Mouse (Mus musculus): Measurements from ENCODE around the gene Gnb4.

- no peak for TF ChIP-seq EP300 (IDR thresholded peaks at IDR 0.05; ENCODE audit: low read length)
- TF ChIP-seq POLR2A (IDR thresholded peaks at IDR 0.05; ENCODE audit: low read depth, low read length), result no peak
- no peak for TF ChIP-seq POLR2AphosphoS2 (IDR thresholded peaks at IDR 0.05; ENCODE audit: low read depth, low read length)
- TF ChIP-seq PAX5 (IDR thresholded peaks at IDR 0.05; ENCODE audit: low read length), result no peak
- TF ChIP-seq ZKSCAN1 (IDR thresholded peaks at IDR 0.05; ENCODE audit: borderline replicate concordance, low read depth, low read length), result no peak
- no peak for TF ChIP-seq CTCF (conservative IDR thresholded peaks at IDR 0.05 in 1 of 2, IDR thresholded peaks at IDR 0.05 in 1 of 2; ENCODE audit: low read depth in 2 of 2, low read length in 2 of 2)
- TF ChIP-seq MAX (IDR thresholded peaks at IDR 0.05; ENCODE audit: low read length), result no peak
- no peak for TF ChIP-seq CHD2 (IDR thresholded peaks at IDR 0.05; ENCODE audit: low read length)
- TF ChIP-seq MEF2A (IDR thresholded peaks at IDR 0.05; ENCODE audit: borderline replicate concordance, low read depth, low read length), result no peak
- no peak for TF ChIP-seq NRF1 (IDR thresholded peaks at IDR 0.05; ENCODE audit: low read depth, low read length)
- TF ChIP-seq BHLHE40 (IDR thresholded peaks at IDR 0.05; ENCODE audit: low read depth, low read length), result no peak
- no peak for TF ChIP-seq USF2 (conservative IDR thresholded peaks at IDR 0.05; ENCODE audit: low read depth, low read length)
- TF ChIP-seq ZC3H11A (IDR thresholded peaks at IDR 0.05; ENCODE audit: low read depth, low read length), result no peak
- no peak for TF ChIP-seq MAZ (IDR thresholded peaks at IDR 0.05; ENCODE audit: low read depth, low read length)
These were observed 78.3 kb downstream of the Gnb4 start for GRCm38 (mm10) chr3:32538091-32538490.

Measured in CH12.LX (cell line).